20 mouse cellular contexts compared by ENCODE assay signal in genomic region chr8:116488546-116488945, GRCm38 (mm10). TPM values are rescaled to one million over a fixed set of nuclear protein-coding genes. Genes with fewer than 3 reads are reported as not detected.
"Had no signal": no experiment of that assay in that cellular context is flagged by ENCODE, and none has a peak within 500 bp of the region (broad histone marks: within the 10 kb centered on the region; RNA-seq: fewer than 3 reads in every experiment).

No protein-coding gene starts in this region.

- H3K9me3 ChIP-seq: intestine, embryonic 15.5 days; limb, embryonic 10.5 days; limb, embryonic 13.5 days; liver, embryonic 13.5 days; midbrain, embryonic 13.5 days had no signal

- DNase-seq: kidney, adult 2 months; kidney, postnatal 25 days; layer of hippocampus, adult 9-11 months; liver; liver, embryonic 13.5 days; lung, adult 2 months; lung, postnatal 14 days had no signal

- ATAC-seq: intestine, embryonic 15.5 days; midbrain, embryonic 13.5 days; midbrain, embryonic 16.5 days had no signal

- H3K4me3 ChIP-seq: intestine, embryonic 15.5 days; layer of hippocampus, adult 2 months; limb, embryonic 10.5 days; limb, embryonic 13.5 days; liver, embryonic 13.5 days; midbrain, embryonic 13.5 days had no signal

- H3K36me3 ChIP-seq: intestine, embryonic 15.5 days; limb, embryonic 10.5 days; limb, embryonic 13.5 days; liver, embryonic 13.5 days; midbrain, embryonic 13.5 days had no signal

- H3K4me1 ChIP-seq: intestine, embryonic 15.5 days; limb, embryonic 10.5 days; limb, embryonic 13.5 days; liver, embryonic 13.5 days had no signal

- H3K9ac ChIP-seq: intestine, embryonic 15.5 days; limb, embryonic 13.5 days; liver, embryonic 13.5 days; midbrain, embryonic 13.5 days had no signal

- H3K4me2 ChIP-seq: intestine, embryonic 15.5 days; limb, embryonic 13.5 days; liver, embryonic 13.5 days; midbrain, embryonic 13.5 days had no signal

- H3K27me3 ChIP-seq: intestine, embryonic 15.5 days; limb, embryonic 13.5 days; liver, embryonic 13.5 days had no signal

- H3K27ac ChIP-seq: intestine, embryonic 15.5 days; kidney, postnatal 0 days; layer of hippocampus, adult 2 months; limb, embryonic 10.5 days; limb, embryonic 13.5 days; liver, embryonic 13.5 days; macrophage; midbrain, embryonic 13.5 days had no signal

RNA-seq across cellular contexts. Expression of gene Dynlrb2, which starts 16.2 kb away (rescaled TPM):
- total RNA-seq: megakaryocyte, adult 5-6 weeks had no signal
- polyA plus RNA-seq: intestine, embryonic 15.5 days; kidney, embryonic 14.5 days; limb, embryonic 10.5 days; limb, embryonic 13.5 days; liver, embryonic 13.5 days; liver, embryonic 16.5 days; macrophage; small intestine, adult 2 months; spleen, adult 2 months had no signal
